Mouse (Mus musculus) intestine, postnatal 0 days (tissue): Measurements from ENCODE around the gene Tyrobp. TPM values are rescaled to one million over a fixed set of nuclear protein-coding genes. Genes with fewer than 3 reads are reported as not detected.

Experiments used
- ATAC-seq: fragments of 200-750 bp; cut with Nextera tagmentation; 2 replicates; pipeline ENCODE4 v1.8.0; 2017; ENCODE audit warnings: mild to moderate bottlenecking, moderate TSS enrichment, moderate library complexity
- H3K27ac ChIP-seq: fragments of 300-500 bp; sonication (generic); 2 replicates; pipeline ENCODE4 v1.5.1; 2014; ENCODE audit warnings: mild to moderate bottlenecking, low read depth, low read length, moderate library complexity
- H3K27me3 ChIP-seq: fragments of 300-500 bp; sonication (generic); replicated peaks from 2 replicates; pipeline ENCODE4 v1.6.1; 2014; ENCODE audit warnings: low read length, mixed read lengths; ENCODE audit not compliant: control insufficient read depth, insufficient read depth
- H3K36me3 ChIP-seq: fragments of 300-500 bp; sonication (generic); 2 replicates; pipeline ENCODE4 v1.6.1; 2014; ENCODE audit warnings: mild to moderate bottlenecking, moderate library complexity; ENCODE audit not compliant: control insufficient read depth, insufficient read depth
- H3K4me1 ChIP-seq: fragments of 300-500 bp; sonication (generic); replicated peaks from 2 replicates; pipeline ENCODE4 v1.6.1; 2014; ENCODE audit warnings: antibody characterized with exemption, low read length, mixed read lengths; ENCODE audit not compliant: control insufficient read depth, insufficient read depth
- H3K4me2 ChIP-seq: fragments of 300-500 bp; sonication (generic); replicated peaks from 2 replicates; pipeline ENCODE4 v1.6.1; 2014; ENCODE audit warnings: low read depth, mild to moderate bottlenecking, moderate library complexity
- H3K4me3 ChIP-seq: fragments of 300-500 bp; sonication (generic); 2 replicates; pipeline ENCODE4 v1.5.1; 2014; ENCODE audit warnings: low read depth, low read length
- H3K9ac ChIP-seq: fragments of 300-500 bp; sonication (generic); 2 replicates; pipeline ENCODE4 v1.6.1; 2014; ENCODE audit warnings: mild to moderate bottlenecking, low read depth, low read length
- H3K9me3 ChIP-seq: fragments of 300-500 bp; sonication (generic); 2 replicates; pipeline ENCODE4 v1.6.1; 2016; ENCODE audit warnings: mixed run types; ENCODE audit not compliant: control insufficient read depth
- CTCF ChIP-seq: sonication (generic); IDR thresholded peaks from 2 replicates; pipeline ENCODE4 v1.5.1; 2016; ENCODE audit warnings: low read depth, mild to moderate bottlenecking, control low read depth, antibody characterized with exemption, moderate library complexity
- WGBS: fragments of 180-500 bp; shearing (Covaris S2); extraction: QIAGEN DNeasy Blood & Tissue Kit; methylation state at CpG from one replicate; pipeline ENCODE4 v1.1.7; 2014; 5-methylcytosine and 5-hydroxymethylcytosine counted together
- polyA plus RNA-seq: library from polyadenylated mRNA; unstranded; fragments of >200 nt; fragmentation: Nextera tagmentation; extraction: Ambion mirVana; gene quantifications from 2 replicates; pipeline ENCODE4 v1.2.1, GENCODE M21; 2015

Gene Tyrobp
- polyA plus RNA-seq, 1 experiment from 2014 or later: 63.6 TPM

- peak; percentile 23; the same call in 1 of the 2 replicates for ATAC-seq
- 19% methylated on average over 9 of the region's 9 CpGs for WGBS
- Histone ChIP-seq H3K4me2 (peak overlapping the region; percentile 90), H3K36me3 (no peaks in the 10 kb centered on the region; the same call in 1 of the 2 replicates), H3K27ac (no peak overlapping the region), H3K4me3 (no peak overlapping the region), H3K4me1 (0 out of 2 replicates have a peak, but pooled peaks cover 2% of the 10 kb centered on the region), H3K9ac (no peak overlapping the region), H3K27me3 (0 out of 2 replicates have a peak, but pooled peaks cover 5% of the 10 kb centered on the region), H3K9me3 (no peaks in the 10 kb centered on the region)
- no peak for TF ChIP-seq CTCF
Observed at GRCm38 (mm10) chr7:30443696-30444095, 30.1 kb downstream of the Tyrobp start.

GRCm38 (mm10) chr7:30444154-30444970, 30.8 kb downstream of the Tyrobp start:
- under 1% methylated on average over 38 of the region's 38 CpGs for WGBS
- peak overlapping the region; percentile 90 for H3K4me2 ChIP-seq
- ATAC-seq: no peak
- 0 out of 2 replicates have a peak, but pooled peaks cover 2% of the 10 kb centered on the region for H3K4me1 ChIP-seq
- no peaks in the 10 kb centered on the region; the same call in 1 of the 2 replicates for H3K36me3 ChIP-seq
- no peak overlapping the region for H3K27ac ChIP-seq
- H3K27me3 ChIP-seq: 0 out of 2 replicates have a peak, but pooled peaks cover 5% of the 10 kb centered on the region
- peak overlapping the region; percentile 60 for H3K4me3 ChIP-seq
- TF ChIP-seq CTCF: no peak
- H3K9me3 ChIP-seq: no peaks in the 10 kb centered on the region
- peak overlapping the region; percentile 62; the same call in 1 of the 2 replicates for H3K9ac ChIP-seq

DNA sequence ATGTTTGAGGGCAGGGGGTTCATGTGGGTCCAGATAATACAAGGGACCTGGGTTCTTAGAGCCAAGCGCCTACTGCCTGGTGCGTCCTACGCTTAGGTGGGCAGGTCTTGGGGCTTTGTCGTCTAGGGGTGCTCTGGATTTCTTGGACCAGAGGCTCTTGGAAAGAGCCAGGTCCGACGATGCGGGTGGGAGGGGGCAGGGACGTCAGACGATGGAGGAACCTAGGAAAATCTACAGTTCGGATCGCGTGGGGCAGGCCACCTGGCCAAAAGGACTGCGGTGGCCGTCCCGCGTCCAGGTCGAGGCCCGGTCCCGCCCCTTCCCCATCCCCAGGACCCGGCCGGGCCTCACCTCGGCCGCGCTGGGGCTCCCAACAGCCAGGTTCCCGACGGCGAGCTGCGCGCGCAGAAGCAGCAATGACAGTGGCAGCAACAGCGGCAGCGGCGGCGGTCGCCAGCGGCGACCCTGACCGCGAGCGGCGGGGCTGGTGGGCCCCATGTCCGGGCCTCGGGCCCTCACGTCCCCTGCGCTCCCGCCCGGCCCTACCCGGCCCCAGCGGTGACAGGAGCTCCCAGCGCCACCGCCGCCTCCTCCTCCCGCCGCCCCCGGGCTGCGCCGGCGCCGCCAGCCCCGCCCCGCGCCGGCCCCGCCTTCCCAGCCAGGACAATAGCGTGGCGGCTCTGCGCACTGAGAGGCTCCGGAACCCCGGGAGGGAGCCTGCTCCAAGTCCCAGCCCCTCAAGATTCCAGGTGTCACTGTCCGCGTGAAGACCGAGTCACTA, 31.6 kb downstream of the Tyrobp start, which contains the start of gene Aplp1:
Aplp1 (minus strand) TSS at position 565 of the 781 bp plus-strand sequence.
- no peak for TF ChIP-seq CTCF

DNA sequence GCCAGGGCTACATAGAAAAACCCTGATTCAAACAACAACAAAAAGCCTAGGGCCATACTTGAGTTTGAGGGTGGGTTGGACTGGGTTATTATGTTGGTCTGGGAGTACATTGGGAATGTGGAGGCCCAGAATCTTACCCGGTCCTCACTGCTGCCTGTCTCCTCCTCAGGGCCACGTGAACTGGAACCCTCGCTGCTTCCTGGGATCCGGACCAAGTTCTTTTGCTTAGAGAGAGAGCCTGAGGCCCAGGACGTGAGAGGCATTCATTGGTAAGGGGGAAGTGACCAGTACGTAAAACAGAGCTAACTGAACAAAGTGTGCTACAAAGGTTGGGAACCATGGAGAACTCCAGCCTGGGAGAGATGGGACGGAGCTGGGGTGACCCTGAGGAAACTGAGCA, 36.7 kb downstream of the Tyrobp start:
- Histone ChIP-seq H3K9ac (no peak overlapping the region), H3K36me3 (no peaks in the 10 kb centered on the region), H3K27me3 (peaks cover 32% of the 10 kb centered on the region), H3K9me3 (no peaks in the 10 kb centered on the region), H3K4me2 (no peak overlapping the region), H3K27ac (no peak overlapping the region), H3K4me3 (no peak overlapping the region), H3K4me1 (no peaks in the 10 kb centered on the region)
- no peak for TF ChIP-seq CTCF
- ATAC-seq: no peak
- WGBS: 72% methylated on average over 7 of the region's 7 CpGs

More for the DNA sequence above, 31.6 kb downstream of the Tyrobp start, which contains the start of gene Aplp1:
- 1% methylated on average over 67 of the region's 72 CpGs for WGBS
- H3K9me3 ChIP-seq: no peaks in the 10 kb centered on the region
- peak within 1 kb of the TSS; percentile 62 for H3K9ac ChIP-seq
- 0 out of 2 replicates have a peak, but pooled peaks cover 5% of the 10 kb centered on the region for H3K27me3 ChIP-seq
- no peaks in the 10 kb centered on the region for H3K36me3 ChIP-seq
- no peak within 1 kb of the TSS for H3K27ac ChIP-seq
- H3K4me2 ChIP-seq: peak within 1 kb of the TSS; percentile 90
- 0 out of 2 replicates have a peak, but pooled peaks cover 2% of the 10 kb centered on the region for H3K4me1 ChIP-seq
- peak within 1 kb of the TSS; percentile 60 for H3K4me3 ChIP-seq
- ATAC-seq: peak; percentile 59

DNA sequence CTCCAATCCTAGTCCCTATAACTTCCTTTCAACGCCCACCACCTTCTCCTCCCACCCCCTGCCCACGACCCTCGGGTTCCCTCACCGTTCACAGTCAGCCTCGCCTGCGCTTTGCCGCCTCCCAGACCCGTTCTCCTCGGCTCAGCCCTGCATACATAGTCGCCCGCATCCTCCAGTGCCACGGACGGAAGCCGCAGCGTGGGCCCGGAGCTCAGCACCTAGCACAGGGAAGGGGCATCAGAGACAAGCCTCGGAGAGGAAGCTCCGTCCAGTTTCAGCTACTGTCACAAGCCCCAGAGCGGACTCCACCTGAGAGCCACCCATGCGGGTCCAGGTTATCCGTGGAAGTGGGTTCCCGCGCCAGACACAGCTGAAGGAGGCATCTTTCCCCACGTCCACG, 39.8 kb downstream of the Tyrobp start:
- no peak for ATAC-seq
- 0 out of 2 replicates have a peak overlapping the region, but pooled peaks have one; percentile 18 for H3K4me3 ChIP-seq

GRCm38 (mm10) chr7:30453766-30454165, 40.2 kb downstream of the Tyrobp start:
- 1% methylated on average over 25 of the region's 25 CpGs for WGBS
- peak; percentile 76 for ATAC-seq
- H3K36me3 ChIP-seq: no peaks in the 10 kb centered on the region
- no peak overlapping the region for H3K9ac ChIP-seq
- H3K4me3 ChIP-seq: 0 out of 2 replicates have a peak overlapping the region, but pooled peaks have one; percentile 18
- H3K27me3 ChIP-seq: peaks cover 61% of the 10 kb centered on the region
- H3K9me3 ChIP-seq: no peaks in the 10 kb centered on the region
- H3K4me2 ChIP-seq: peak overlapping the region; percentile 56
- no peak for TF ChIP-seq CTCF
- no peak overlapping the region for H3K27ac ChIP-seq
- H3K4me1 ChIP-seq: no peaks in the 10 kb centered on the region

More for the DNA sequence above, 39.8 kb downstream of the Tyrobp start:
- Histone ChIP-seq H3K4me1 (no peaks in the 10 kb centered on the region), H3K9me3 (no peaks in the 10 kb centered on the region), H3K9ac (no peak overlapping the region), H3K36me3 (no peaks in the 10 kb centered on the region), H3K27me3 (peaks cover 57% of the 10 kb centered on the region), H3K27ac (no peak overlapping the region), H3K4me2 (peak overlapping the region; percentile 56)
- no peak for TF ChIP-seq CTCF
- WGBS: 18% methylated on average over 25 of the region's 25 CpGs
